Mouse (Mus musculus) intestine, embryonic 14.5 days (tissue): ENCODE results near the gene Fam43a. TPM values are rescaled to one million over a fixed set of nuclear protein-coding genes. Genes with fewer than 3 reads are reported as not detected.

ENCODE experiments used
- ATAC-seq: fragments of 200-750 bp; cut with Nextera tagmentation; replicated peaks from 2 replicates; pipeline ENCODE4 v1.8.0; 2017; ENCODE audit warnings: low read depth, moderate number of reproducible peaks, moderate TSS enrichment, moderate library complexity; ENCODE audit not compliant: low FRiP score, low TSS enrichment
- DNase-seq: peaks from one replicate; pipeline ENCODE4 v3.0.0-alpha.2; 2018; ENCODE audit warnings: low spot score
- H3K27ac ChIP-seq: fragments of 300-500 bp; sonication (generic); 2 replicates; pipeline ENCODE4 v1.5.1; 2014; ENCODE audit warnings: low read depth, mild to moderate bottlenecking, control low read depth
- H3K27me3 ChIP-seq: fragments of 300-500 bp; sonication (generic); replicated peaks from 2 replicates; pipeline ENCODE4 v1.6.1; 2014; ENCODE audit warnings: low read length, control low read depth; ENCODE audit not compliant: control insufficient read depth, insufficient read depth
- H3K36me3 ChIP-seq: fragments of 300-500 bp; sonication (generic); 2 replicates; pipeline ENCODE4 v1.6.1; 2014; ENCODE audit warnings: low read length, control low read depth; ENCODE audit not compliant: control insufficient read depth, insufficient read depth
- H3K4me1 ChIP-seq: fragments of 300-500 bp; sonication (generic); replicated peaks from 2 replicates; pipeline ENCODE4 v1.6.1; 2014; ENCODE audit warnings: low read length, control low read depth, mixed read lengths; ENCODE audit not compliant: control insufficient read depth, insufficient read depth
- H3K4me2 ChIP-seq: fragments of 300-500 bp; sonication (generic); 2 replicates; pipeline ENCODE4 v1.6.1; 2014; ENCODE audit warnings: low read length
- H3K4me3 ChIP-seq: fragments of 300-500 bp; sonication (generic); 2 replicates; pipeline ENCODE4 v1.5.1; 2014; ENCODE audit warnings: low read depth, low read length, control low read depth, mixed read lengths
- H3K9ac ChIP-seq: fragments of 300-500 bp; sonication (generic); 2 replicates; pipeline ENCODE4 v1.6.1; 2014; ENCODE audit warnings: mild to moderate bottlenecking, low read length
- H3K9me3 ChIP-seq: fragments of 300-500 bp; sonication (generic); 2 replicates; pipeline ENCODE4 v1.6.1; 2016; ENCODE audit warnings: low read length, control low read depth; ENCODE audit not compliant: control insufficient read depth
- WGBS: fragments of 180-500 bp; shearing (Covaris S2); extraction: QIAGEN DNeasy Blood & Tissue Kit; methylation state at CpG from one replicate; pipeline ENCODE4 v1.1.7; 2014; 5-methylcytosine and 5-hydroxymethylcytosine counted together
- polyA plus RNA-seq: library from polyadenylated mRNA; unstranded; fragments of >200 nt; fragmentation: Nextera tagmentation; extraction: Ambion mirVana; gene quantifications from 2 replicates; pipeline ENCODE4 v1.2.1, GENCODE M21; 2014

Gene Fam43a
- 5.9 and 6.8 TPM in 2 replicates for polyA plus RNA-seq

DNA sequence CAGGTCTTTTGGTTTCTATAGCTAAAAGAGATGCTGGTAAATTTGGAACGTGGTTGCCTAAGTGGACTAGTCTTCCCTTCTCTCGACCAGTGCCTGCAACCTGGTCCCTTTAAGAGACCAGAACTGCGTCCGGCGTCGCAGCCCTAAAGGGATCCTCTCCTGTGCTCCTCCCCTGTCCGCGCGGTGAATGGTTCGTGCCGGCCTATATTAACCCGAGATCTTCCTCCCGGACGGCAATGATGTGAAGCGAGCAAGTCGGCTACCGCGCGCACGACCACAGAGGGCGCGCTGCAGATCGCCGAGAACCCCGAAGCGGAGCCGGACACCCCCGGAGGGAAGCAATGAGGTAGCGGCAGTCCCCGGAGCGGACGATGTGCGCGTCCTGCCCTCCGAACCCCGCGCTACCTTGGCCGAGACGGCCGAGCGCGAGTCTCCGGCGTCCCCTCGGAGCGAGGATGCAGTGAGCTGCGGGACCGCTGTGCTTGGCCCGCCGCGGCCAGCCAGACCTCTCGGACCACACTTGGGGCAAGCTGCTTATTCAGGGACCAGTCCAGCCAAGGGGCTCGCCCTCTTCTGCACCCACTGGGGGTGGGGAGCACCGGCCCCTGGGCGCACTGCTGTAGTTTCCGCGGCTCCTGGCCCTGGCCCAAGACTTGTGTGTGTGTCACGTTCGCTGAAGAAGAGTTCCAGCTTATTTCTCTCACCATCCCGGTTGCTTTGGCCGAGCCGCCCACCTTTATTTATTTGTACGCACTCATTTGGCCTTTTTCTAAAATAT is at the start of gene Fam43a:
Gene Fam43a (plus strand): TSS at position 233 of the 778 bp plus-strand sequence.
- Histone ChIP-seq H3K27ac (peak within 1 kb of the TSS; percentile 75), H3K9ac (peak within 1 kb of the TSS; percentile 65), H3K4me1 (peaks cover 24% of the 10 kb centered on the region), H3K4me3 (peak within 1 kb of the TSS; percentile 75), H3K36me3 (no peaks in the 10 kb centered on the region), H3K27me3 (0 out of 2 replicates have a peak, but pooled peaks cover 4% of the 10 kb centered on the region), H3K4me2 (peak within 1 kb of the TSS; percentile 92), H3K9me3 (no peaks in the 10 kb centered on the region)
- ATAC-seq (peak; percentile 82), DNase-seq (peak; percentile 94)
- WGBS = 0% methylated on average over 63 of the region's 63 CpGs

DNA sequence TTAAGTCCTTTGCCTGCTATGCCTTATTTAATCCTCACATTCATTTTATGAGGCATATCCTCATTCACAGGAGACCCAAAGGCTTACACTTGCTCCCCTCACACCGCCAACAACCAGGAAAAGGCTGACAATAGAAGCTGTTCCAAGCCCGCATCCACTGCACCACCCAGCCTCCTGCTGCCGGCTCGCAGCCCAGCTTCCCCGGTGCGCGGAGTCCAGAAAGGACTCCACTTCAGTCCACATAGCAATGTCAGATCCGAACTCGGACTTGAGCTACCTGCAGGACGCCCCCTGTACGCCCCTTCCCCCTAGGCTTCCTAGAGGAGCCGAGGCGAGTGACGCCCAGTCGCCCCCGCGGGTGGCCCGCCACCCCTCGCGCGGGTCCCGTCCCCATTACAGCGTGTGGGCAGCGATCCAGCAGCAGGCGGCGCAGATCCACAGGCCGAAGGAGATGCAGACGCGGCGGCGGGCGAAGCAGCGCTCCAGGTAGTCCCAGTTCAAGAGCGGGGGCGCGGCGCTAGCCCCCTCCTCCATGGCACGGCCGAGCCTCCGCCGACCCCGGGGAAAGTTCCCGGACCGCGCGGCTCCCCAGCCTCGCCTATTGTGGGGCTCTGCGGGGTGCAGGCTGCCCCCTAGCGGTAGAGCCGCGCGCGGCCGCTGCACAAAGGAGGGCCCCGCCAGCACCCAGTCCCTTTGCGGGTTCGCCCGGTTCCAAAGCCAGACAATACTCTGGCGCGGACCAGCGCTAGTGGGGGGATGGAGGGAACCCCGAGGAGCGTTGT is 49.4 kb upstream of the Fam43a start:
- H3K4me3 ChIP-seq = peak overlapping the region; percentile 69
- peak overlapping the region; percentile 89 for H3K4me2 ChIP-seq
- H3K9me3 ChIP-seq = peaks cover 2% of the 10 kb centered on the region; the same call in 1 of the 2 replicates
- peak; percentile 94 for DNase-seq
- peaks cover 5% of the 10 kb centered on the region; the same call in 1 of the 2 replicates for H3K36me3 ChIP-seq
- ATAC-seq = peak; percentile 95
- peak overlapping the region; percentile 3; the same call in 1 of the 2 replicates for H3K27ac ChIP-seq
- H3K4me1 ChIP-seq = 0 out of 2 replicates have a peak, but pooled peaks cover 10% of the 10 kb centered on the region
- peak overlapping the region; percentile 86 for H3K9ac ChIP-seq
- WGBS = under 1% methylated on average over 63 of the region's 63 CpGs
- no peaks in the 10 kb centered on the region for H3K27me3 ChIP-seq

DNA sequence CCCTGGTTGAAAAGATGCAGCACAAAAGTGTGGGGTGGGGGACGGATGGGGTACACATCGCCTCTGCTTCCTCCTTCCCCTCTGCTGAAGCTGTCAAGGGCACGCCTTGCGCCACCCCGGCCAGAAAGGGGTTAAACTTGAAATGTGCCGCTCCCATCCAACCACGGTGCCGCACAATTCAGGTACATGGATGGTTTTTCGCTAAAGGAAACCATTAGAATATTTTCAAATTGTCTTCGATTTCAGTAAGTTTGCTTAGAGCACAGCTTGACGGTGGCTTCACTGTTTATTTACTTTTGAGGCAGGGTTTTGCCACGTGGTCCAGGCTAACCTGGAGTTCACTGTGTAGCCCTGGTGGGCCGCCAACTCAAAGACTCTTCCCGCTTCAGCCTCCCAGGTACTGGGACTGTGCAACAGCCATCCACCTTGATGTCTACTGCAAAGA is 48.8 kb upstream of the Fam43a start, which contains the start of gene Tmem44:
Gene Tmem44 (minus strand): TSS at position 95 of the 445 bp plus-strand sequence.
- ATAC-seq (peak; percentile 70), DNase-seq (no peak)
- 0 out of 2 replicates have a peak, but pooled peaks cover 10% of the 10 kb centered on the region for H3K4me1 ChIP-seq
- H3K36me3 ChIP-seq = peaks cover 5% of the 10 kb centered on the region; the same call in 1 of the 2 replicates
- H3K9me3 ChIP-seq = peaks cover 7% of the 10 kb centered on the region; the same call in 1 of the 2 replicates
- peak within 1 kb of the TSS; percentile 89 for H3K4me2 ChIP-seq
- peak within 1 kb of the TSS; percentile 69 for H3K4me3 ChIP-seq
- H3K27me3 ChIP-seq = no peaks in the 10 kb centered on the region
- H3K9ac ChIP-seq = peak within 1 kb of the TSS; percentile 86
- H3K27ac ChIP-seq = peak within 1 kb of the TSS; percentile 3; the same call in 1 of the 2 replicates
- 5% methylated on average over 14 of the region's 14 CpGs for WGBS

DNA sequence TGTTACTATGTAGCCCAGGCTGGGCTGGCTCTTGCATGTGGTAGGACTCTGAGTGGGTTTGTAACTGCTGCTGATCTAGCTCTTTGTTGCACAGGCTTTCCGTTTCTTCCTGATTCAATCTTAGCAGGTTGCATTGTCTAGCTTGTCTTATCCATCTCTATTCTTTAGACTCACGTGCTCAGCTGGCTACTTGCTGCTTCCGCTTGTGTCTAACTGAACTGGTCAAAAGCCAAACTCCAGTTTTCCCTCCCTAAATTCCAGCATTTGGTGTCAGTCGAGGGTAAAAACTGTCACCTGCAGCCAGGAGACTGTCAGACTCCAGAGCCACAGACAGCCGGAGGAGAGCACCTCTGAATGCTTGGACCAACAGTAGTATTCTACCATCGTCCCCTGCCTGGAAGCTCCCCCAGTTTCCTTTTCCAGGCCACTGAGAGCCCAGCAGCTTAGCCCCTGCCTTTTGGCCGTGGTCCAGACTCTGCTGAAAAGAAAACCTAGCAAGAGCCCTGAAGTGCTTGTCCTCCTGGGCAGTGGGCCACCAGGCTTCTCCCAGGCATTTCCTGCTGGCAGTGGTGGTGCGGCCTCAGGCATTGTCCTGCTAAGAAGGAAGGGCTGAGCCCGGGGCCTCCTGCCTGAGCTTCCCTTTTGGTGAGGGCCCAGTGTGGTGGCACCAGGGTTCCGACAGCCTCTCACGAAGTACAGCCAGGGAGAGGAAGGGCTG is 46.7 kb upstream of the Fam43a start:
- no peak for ATAC-seq

DNA sequence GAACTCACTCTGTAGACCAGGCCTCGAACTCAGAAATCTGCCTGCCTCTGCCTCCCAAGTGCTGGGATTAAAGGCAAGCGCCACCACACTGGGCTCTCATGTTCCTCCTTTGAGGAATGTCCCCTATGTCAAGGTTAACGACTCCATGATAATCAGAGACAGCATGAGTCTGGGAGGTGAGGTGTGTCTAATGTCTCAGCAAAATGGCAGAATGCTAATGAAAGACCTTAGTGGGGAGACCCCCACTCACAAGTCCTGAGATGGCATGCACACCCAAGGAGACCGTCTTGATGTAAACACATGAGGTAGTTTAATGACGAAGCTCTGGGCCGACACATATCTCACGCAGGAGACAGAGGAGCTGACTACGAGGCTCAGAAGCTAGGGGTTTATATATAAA is 45.4 kb upstream of the Fam43a start:
- DNase-seq (no peak), ATAC-seq (no peak)
- H3K27ac ChIP-seq = no peak overlapping the region
- H3K9me3 ChIP-seq = peaks cover 14% of the 10 kb centered on the region; the same call in 1 of the 2 replicates
- peaks cover 3% of the 10 kb centered on the region; the same call in 1 of the 2 replicates for H3K36me3 ChIP-seq
- no peak overlapping the region for H3K4me3 ChIP-seq
- H3K9ac ChIP-seq = no peak overlapping the region
- H3K4me1 ChIP-seq = 0 out of 2 replicates have a peak, but pooled peaks cover 10% of the 10 kb centered on the region
- WGBS = 89% methylated on average over 8 of the region's 8 CpGs
- H3K4me2 ChIP-seq = no peak overlapping the region
- H3K27me3 ChIP-seq = no peaks in the 10 kb centered on the region

More for the DNA sequence above, 46.7 kb upstream of the Fam43a start:
- Histone ChIP-seq H3K27ac (peak overlapping the region; percentile 51), H3K36me3 (no peaks in the 10 kb centered on the region), H3K9ac (no peak overlapping the region), H3K27me3 (no peaks in the 10 kb centered on the region), H3K4me1 (0 out of 2 replicates have a peak, but pooled peaks cover 10% of the 10 kb centered on the region), H3K9me3 (peaks cover 14% of the 10 kb centered on the region; the same call in 1 of the 2 replicates), H3K4me2 (no peak overlapping the region), H3K4me3 (no peak overlapping the region)
- WGBS = 41% methylated on average over 11 of the region's 11 CpGs
- DNase-seq = no peak

DNA sequence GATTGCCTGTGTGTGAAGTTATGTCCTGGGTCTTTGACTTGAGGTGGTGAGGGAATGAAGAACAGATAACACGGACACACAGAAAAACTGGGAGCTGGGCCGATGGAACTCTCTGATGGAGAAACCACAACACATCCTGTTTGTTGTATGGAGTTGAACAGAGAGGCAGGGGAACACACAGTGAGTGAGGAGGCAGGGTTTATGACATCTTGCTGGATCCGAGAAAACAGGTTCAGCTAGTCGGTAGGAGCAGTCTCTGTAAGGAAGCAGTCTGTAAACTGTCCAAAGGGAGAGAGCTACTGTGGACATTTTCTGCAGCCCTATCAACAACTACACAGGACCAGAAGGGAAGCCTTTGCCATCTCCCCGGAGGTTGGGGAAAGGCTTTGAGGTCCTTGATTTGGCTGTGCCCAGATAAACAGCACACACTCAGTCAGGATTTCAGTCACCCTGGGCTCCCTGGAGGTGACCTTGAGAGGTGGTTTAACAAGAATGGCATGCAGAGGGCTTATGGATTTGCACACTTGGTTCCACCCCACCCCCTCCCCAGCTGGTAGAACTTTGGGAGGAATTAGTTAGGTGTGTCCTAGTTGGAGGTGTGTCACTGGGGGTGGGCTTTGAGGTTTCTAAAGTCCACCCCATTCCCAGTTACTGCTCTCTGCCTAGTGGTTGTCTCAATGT is 40.1 kb upstream of the Fam43a start:
- Histone ChIP-seq H3K27me3 (no peaks in the 10 kb centered on the region), H3K4me2 (no peak overlapping the region), H3K9ac (no peak overlapping the region), H3K36me3 (peaks cover 56% of the 10 kb centered on the region), H3K27ac (0 out of 2 replicates have a peak overlapping the region, but pooled peaks have one; percentile 25), H3K4me1 (no peaks in the 10 kb centered on the region), H3K4me3 (no peak overlapping the region), H3K9me3 (peaks cover 14% of the 10 kb centered on the region; the same call in 1 of the 2 replicates)
- DNase-seq = no peak
- WGBS = 81% methylated on average over 5 of the region's 5 CpGs
- 0 out of 2 replicates have a peak, but pooled peaks have one; percentile 19 for ATAC-seq

DNA sequence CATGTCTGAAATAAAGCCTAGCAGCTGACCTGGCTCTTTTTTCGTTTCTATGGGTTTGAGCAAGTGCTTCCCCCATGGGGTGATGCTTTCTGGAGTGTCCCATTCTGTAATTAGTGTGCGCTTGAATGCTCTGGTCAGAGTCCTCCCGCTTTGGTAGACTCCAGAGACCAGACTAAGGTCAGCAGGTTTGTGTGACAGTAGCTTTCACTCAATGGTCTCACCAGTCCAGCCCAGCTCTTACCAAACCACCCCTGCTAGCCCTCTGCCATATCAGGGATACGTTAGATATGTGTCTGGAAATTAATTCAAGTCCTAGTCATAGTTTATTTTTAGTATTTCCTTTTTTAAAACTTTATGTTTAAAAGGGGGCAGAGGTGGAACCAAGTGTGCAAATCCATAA is 38.9 kb upstream of the Fam43a start:
- WGBS = 89% methylated on average over 4 of the region's 4 CpGs
- Histone ChIP-seq H3K9me3 (peaks cover 9% of the 10 kb centered on the region; the same call in 1 of the 2 replicates), H3K27ac (no peak overlapping the region), H3K4me2 (no peak overlapping the region), H3K9ac (no peak overlapping the region), H3K4me3 (no peak overlapping the region), H3K4me1 (no peaks in the 10 kb centered on the region), H3K36me3 (peaks cover 67% of the 10 kb centered on the region), H3K27me3 (no peaks in the 10 kb centered on the region)
- DNase-seq = no peak
- ATAC-seq = no peak
